Mouse (Mus musculus) stomach, adult 2 months (tissue): ENCODE data around the gene Saa2. TPM values are rescaled to one million over a fixed set of nuclear protein-coding genes. Genes with fewer than 3 reads are reported as not detected.

Experiments used
- polyA plus RNA-seq: library from polyadenylated mRNA; depleted of rRNA; stranded (reverse); fragments of >200 nt; gene quantifications from 2 replicates; pipeline ENCODE4 v1.2.3, GENCODE M21; 2012; rRNA removed

The Saa2 gene
- not detected in 2 replicates for polyA plus RNA-seq

DNA sequence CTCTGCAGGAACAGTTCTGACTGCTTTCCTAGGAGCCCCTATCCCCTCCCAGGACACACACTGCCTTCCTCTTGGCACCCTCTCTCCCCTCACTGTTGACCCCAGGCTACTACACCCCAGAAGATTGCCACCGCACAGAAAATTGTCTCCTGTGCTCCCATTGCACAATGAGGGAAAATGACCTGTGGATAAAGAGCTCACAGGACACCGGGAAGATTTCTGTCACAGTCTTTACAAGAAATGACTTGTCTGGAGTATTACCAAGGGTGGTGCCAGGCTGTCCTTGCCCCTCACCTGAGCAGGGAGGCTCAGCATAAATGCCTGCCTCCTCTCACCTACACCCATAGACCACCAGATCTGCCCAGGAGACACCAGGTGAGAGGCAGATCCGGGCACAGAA is at the start of gene Saa2:
Gene Saa2, plus strand, starts transcription at position 301 of the 400 bp plus-strand sequence.

GRCm38 (mm10) chr7:46710390-46710844 is 41.2 kb upstream of the Saa2 start, which contains the start of gene Saal1:
Saal1 (minus strand) TSS chr7:46710680.

DNA sequence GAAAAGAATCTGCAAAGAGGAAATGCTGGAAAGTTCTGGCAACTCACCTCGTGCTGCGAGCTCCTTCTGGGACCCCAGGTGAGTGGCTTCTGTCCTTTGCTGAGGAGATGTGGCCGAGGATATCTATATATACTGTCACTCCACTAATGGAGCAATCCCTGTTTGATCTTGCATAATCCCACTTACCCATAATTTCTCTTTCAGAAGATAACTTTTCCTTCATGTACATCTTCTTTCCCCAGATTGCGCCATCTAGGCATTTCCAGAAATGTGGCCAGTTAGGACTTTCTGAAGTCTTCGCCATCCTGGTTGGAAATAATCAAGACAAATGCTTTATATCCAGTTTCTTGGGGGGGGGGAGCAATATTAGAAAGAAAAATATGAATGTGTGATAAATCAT is 36.0 kb upstream of the Saa2 start, which contains the start of gene Saa3:
Gene Saa3, minus strand, starts transcription at position 101 of the 400 bp plus-strand sequence.

DNA sequence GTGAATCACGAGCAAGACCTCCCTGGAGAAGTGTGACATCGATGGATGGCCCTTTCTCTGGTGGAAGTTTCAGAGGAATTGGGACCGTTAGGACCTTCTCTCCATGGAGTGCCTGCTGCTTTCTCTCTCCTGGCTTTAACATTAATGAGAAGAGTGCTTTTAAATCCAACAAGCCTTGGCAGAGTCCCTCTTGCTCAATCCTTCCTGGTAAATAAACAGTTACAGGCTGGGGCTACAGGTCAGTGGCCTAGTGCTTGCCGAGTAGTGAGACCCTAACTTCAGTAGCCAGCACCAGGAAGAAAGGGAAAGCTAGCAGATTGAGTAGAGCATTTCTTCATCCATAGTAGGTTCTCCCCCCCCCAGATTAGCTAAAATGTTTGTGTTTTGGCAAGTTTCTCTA is 19.1 kb upstream of the Saa2 start, which contains the start of gene Saa4:
Gene Saa4, minus strand, starts transcription at position 146 of the 400 bp plus-strand sequence.

DNA sequence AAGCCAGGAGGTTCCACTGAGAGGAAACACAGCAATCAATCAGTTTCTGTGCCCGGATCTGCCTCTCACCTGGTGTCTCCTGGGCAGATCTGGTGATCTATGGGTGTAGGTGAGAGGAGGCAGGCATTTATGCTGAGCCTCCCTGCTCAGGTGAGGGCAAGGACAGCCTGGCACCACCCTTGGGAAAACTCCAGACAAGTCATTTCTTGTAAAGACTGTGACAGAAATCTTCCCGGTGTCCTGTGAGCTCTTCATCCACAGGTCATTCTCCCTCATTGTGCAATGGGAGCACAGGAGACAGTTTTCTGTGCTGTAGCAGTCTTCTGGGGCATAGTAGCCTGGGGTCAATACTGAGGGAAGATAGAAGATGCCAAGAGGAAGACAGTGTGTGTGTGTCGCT is 8.7 kb upstream of the Saa2 start, which contains the start of gene Saa1:
Gene Saa1, minus strand, starts transcription at position 101 of the 400 bp plus-strand sequence.

GRCm38 (mm10) chr7:46795287-46796205 is 44.0 kb downstream of the Saa2 start, which contains the start of the genes Hps5 and Gtf2h1:
Hps5 (minus strand) TSS chr7:46796064.
Gtf2h1 (plus strand) TSS chr7:46796103.

Other genes with a start within 250 kb of the Saa2 start
- 8.0 and 10.8 TPM in 2 replicates for gene Sergef, start 112.0 kb upstream of the Saa2 start, polyA plus RNA-seq
- gene Tph1, start 79.3 kb upstream of the Saa2 start, polyA plus RNA-seq: 0.51 and 0.71 TPM in 2 replicates
- gene Saal1, start 41.1 kb upstream of the Saa2 start, polyA plus RNA-seq: 1.1 and 2.0 TPM in 2 replicates
- not detected in 2 replicates for gene Saa3, start 36.1 kb upstream of the Saa2 start, polyA plus RNA-seq
- 0.03 TPM in 1 of 2 replicates, not detected in the other for gene Saa4, start 19.2 kb upstream of the Saa2 start, polyA plus RNA-seq
- not detected in 2 replicates for gene Saa1, start 8.8 kb upstream of the Saa2 start, polyA plus RNA-seq
- gene Hps5, start 44.3 kb downstream of the Saa2 start, polyA plus RNA-seq: 4.2 and 6.1 TPM in 2 replicates
- gene Gtf2h1, start 44.3 kb downstream of the Saa2 start, polyA plus RNA-seq: 2.0 and 2.8 TPM in 2 replicates
- gene Ldha, start 89.7 kb downstream of the Saa2 start, polyA plus RNA-seq: 354 and 498 TPM in 2 replicates
- gene Ldhc, start 109.4 kb downstream of the Saa2 start, polyA plus RNA-seq: 0.08 TPM in 1 of 2 replicates, not detected in the other
- gene Tsg101, start 168.2 kb downstream of the Saa2 start, polyA plus RNA-seq: 70.9 and 76.8 TPM in 2 replicates
- 0.48 and 0.62 TPM in 2 replicates for gene Uevld, start 206.7 kb downstream of the Saa2 start, polyA plus RNA-seq
- gene Gm9999, start 231.8 kb downstream of the Saa2 start, polyA plus RNA-seq: not detected in 2 replicates